Mouse (Mus musculus) CH12.LX (cell line): ENCODE measurements at regions not wholly inside any gene's neighbourhood (a gene's known extent, or its start where the extent isn't known, plus 50 kb on each side); places are given as distances from the start of the nearest gene placed in this dataset.

ENCODE experiments used
- DNase-seq: peaks from one replicate; pipeline ENCODE4 v3.0.0-alpha.2; 2013; ENCODE audit errors: extremely low read depth
- H3K27ac ChIP-seq: 2 replicates; pipeline ENCODE4 v1.5.1; 2012; ENCODE audit warnings: low read depth, mild to moderate bottlenecking, control low read depth, moderate library complexity; ENCODE audit not compliant: insufficient read depth
- H3K27me3 ChIP-seq: replicated peaks from 2 replicates; pipeline ENCODE3; 2012; ENCODE audit warnings: inconsistent platforms
- H3K36me3 ChIP-seq, 2 experiments: replicated peaks in 1 of 2; 2 replicates each; pipeline versions ENCODE3 to v1.6.1; 2012; ENCODE audit warnings: inconsistent platforms in 1 of 2, low read length in 1 of 2, mild to moderate bottlenecking in 1 of 2, mixed read lengths in 1 of 2, moderate library complexity in 1 of 2; ENCODE audit not compliant: control insufficient read depth in 1 of 2, insufficient read depth in 1 of 2
- H3K4me1 ChIP-seq, 2 experiments: 2 replicates each; pipeline ENCODE4 v1.6.1; 2012; ENCODE audit warnings: inconsistent platforms in 1 of 2, moderate library complexity in 1 of 2; ENCODE audit not compliant: insufficient read depth in 2 of 2, control insufficient read depth in 1 of 2
- H3K4me2 ChIP-seq: 2 replicates; pipeline ENCODE4 v1.6.1; 2012; ENCODE audit warnings: low read depth, mild to moderate bottlenecking, control low read depth; ENCODE audit not compliant: poor library complexity, insufficient read depth, severe bottlenecking
- H3K4me3 ChIP-seq, 3 experiments: fragments of 150-350 bp in 1 of 3; sonication (generic) in 1 of 3; replicated peaks in 1 of 3; 2 replicates each; pipeline versions ENCODE3 to v1.5.1; 2011 to 2012; ENCODE audit warnings: low read depth in 2 of 3, low read length in 2 of 3, mild to moderate bottlenecking in 2 of 3, moderate library complexity in 2 of 3, control low read depth in 1 of 3, improper control_type of control experiment in 1 of 3, inconsistent platforms in 1 of 3, mixed read lengths in 1 of 3; ENCODE audit not compliant: poor library complexity in 1 of 3
- H3K79me2 ChIP-seq: replicated peaks from 2 replicates; pipeline ENCODE4 v1.6.1; 2012; ENCODE audit warnings: mild to moderate bottlenecking, moderate library complexity; ENCODE audit not compliant: control insufficient read depth, poor library complexity, insufficient read depth, severe bottlenecking; ENCODE audit errors: extremely low read depth
- H3K9ac ChIP-seq: 2 replicates; pipeline ENCODE4 v1.6.1; 2012; ENCODE audit warnings: low read depth, mild to moderate bottlenecking, control low read depth, moderate library complexity; ENCODE audit not compliant: insufficient read depth
- H3K9me3 ChIP-seq: replicated peaks from 2 replicates; pipeline ENCODE3; 2012; ENCODE audit warnings: low read length, inconsistent platforms, mixed read lengths
- BHLHE40 ChIP-seq: IDR thresholded peaks from 2 replicates; pipeline ENCODE4 v1.6.1; 2011; ENCODE audit warnings: mild to moderate bottlenecking, low read depth, low read length, improper control_type of control experiment
- CHD1 ChIP-seq: IDR thresholded peaks from 2 replicates; pipeline ENCODE4 v1.6.1; 2012; ENCODE audit warnings: low read depth, low read length, improper control_type of control experiment, inconsistent platforms
- CHD2 ChIP-seq: IDR thresholded peaks from 2 replicates; pipeline ENCODE4 v1.6.1; 2011; ENCODE audit warnings: low read length, improper control_type of control experiment
- EP300 ChIP-seq: IDR thresholded peaks from 2 replicates; pipeline ENCODE4 v1.6.1; 2011; ENCODE audit warnings: low read length, improper control_type of control experiment
- HCFC1 ChIP-seq: IDR thresholded peaks from 2 replicates; pipeline ENCODE4 v1.6.1; 2012; ENCODE audit warnings: low read depth, mild to moderate bottlenecking, inconsistent platforms, low read length, improper control_type of control experiment
- JUN ChIP-seq: IDR thresholded peaks from 2 replicates; pipeline ENCODE4 v1.6.1; 2011; ENCODE audit warnings: low read depth, mild to moderate bottlenecking, low read length, improper control_type of control experiment, moderate library complexity; ENCODE audit not compliant: insufficient read depth
- JUND ChIP-seq: conservative IDR thresholded peaks from 2 replicates; pipeline ENCODE4 v1.6.1; 2011; ENCODE audit warnings: low read depth, low read length, improper control_type of control experiment
- KAT2A ChIP-seq: IDR thresholded peaks from 2 replicates; pipeline ENCODE4 v1.6.1; 2012; ENCODE audit warnings: low read length, improper control_type of control experiment, inconsistent platforms; ENCODE audit not compliant: insufficient replicate concordance
- MEF2A ChIP-seq: IDR thresholded peaks from 2 replicates; pipeline ENCODE4 v1.6.1; 2014; ENCODE audit warnings: low read depth, mild to moderate bottlenecking, inconsistent platforms, low read length, improper control_type of control experiment, borderline replicate concordance
- MXI1 ChIP-seq: IDR thresholded peaks from 2 replicates; pipeline ENCODE4 v1.6.1; 2011; ENCODE audit warnings: mild to moderate bottlenecking, low read depth, low read length, improper control_type of control experiment
- NELFE ChIP-seq: IDR thresholded peaks from 2 replicates; pipeline ENCODE4 v1.6.1; 2011; ENCODE audit warnings: low read depth, low read length, improper control_type of control experiment
- PAX5 ChIP-seq: IDR thresholded peaks from 2 replicates; pipeline ENCODE4 v1.6.1; 2012; ENCODE audit warnings: low read length, inconsistent platforms, mixed read lengths
- POLR2A ChIP-seq: IDR thresholded peaks from 2 replicates; pipeline ENCODE4 v1.6.1; 2011; ENCODE audit warnings: low read depth, mild to moderate bottlenecking, improper control_type of control experiment, low read length
- POLR2AphosphoS2 ChIP-seq: IDR thresholded peaks from 2 replicates; pipeline ENCODE4 v1.6.1; 2011; ENCODE audit warnings: low read depth, low read length, improper control_type of control experiment
- RAD21 ChIP-seq: IDR thresholded peaks from 2 replicates; pipeline ENCODE4 v1.6.1; 2011; ENCODE audit warnings: low read depth, mild to moderate bottlenecking, low read length, improper control_type of control experiment, moderate library complexity
- SIN3A ChIP-seq: IDR thresholded peaks from 2 replicates; pipeline ENCODE4 v1.6.1; 2012; ENCODE audit warnings: low read length, improper control_type of control experiment, inconsistent platforms
- SMC3 ChIP-seq: IDR thresholded peaks from 2 replicates; pipeline ENCODE4 v1.6.1; 2011; ENCODE audit warnings: low read depth, low read length, improper control_type of control experiment
- USF1 ChIP-seq: IDR thresholded peaks from 2 replicates; pipeline ENCODE4 v1.6.1; 2014; ENCODE audit warnings: low read depth, mild to moderate bottlenecking, inconsistent platforms, low read length, improper control_type of control experiment
- ZC3H11A ChIP-seq: IDR thresholded peaks from 2 replicates; pipeline ENCODE4 v1.6.1; 2012; ENCODE audit warnings: low read depth, mild to moderate bottlenecking, inconsistent platforms, low read length, improper control_type of control experiment
- ZMIZ1 ChIP-seq: IDR thresholded peaks from 2 replicates; pipeline ENCODE4 v1.6.1; 2012; ENCODE audit warnings: low read depth, mild to moderate bottlenecking, inconsistent platforms, low read length, improper control_type of control experiment
- ZNF384 ChIP-seq: IDR thresholded peaks from 2 replicates; pipeline ENCODE4 v1.6.1; 2012; ENCODE audit warnings: low read depth, low read length, improper control_type of control experiment, inconsistent platforms
- dilution Hi-C: fragments of 300-500 bp; cut with MboI; formaldehyde crosslinking; loops from 2 replicates; pipeline ENCODE4 v1.14.3; 2020; ENCODE audit warnings: low sequenced_read_pairs; ENCODE audit not compliant: extremely low pct_unique_long_range_greater_than_20kb, extremely low pct_ligation_motif_present
- in situ Hi-C: fragments of 300-500 bp; cut with MboI; formaldehyde crosslinking; loops from 3 replicates; pipeline ENCODE4 v1.14.3; 2019; ENCODE audit warnings: low sequenced_read_pairs, low pct_ligation_motif_present, low pct_unique_long_range_greater_than_20kb, mixed read lengths

GRCm38 (mm10) chr10:70809411-70809810 is 153.6 kb upstream of the Phyhipl start:
- Histone ChIP-seq H3K9me3 (peaks cover 66% of the 10 kb centered on the region), H3K79me2 (no peaks in the 10 kb centered on the region), H3K4me1 (no peaks in the 10 kb centered on the region), H3K9ac (no peak overlapping the region), H3K4me3 (no peak overlapping the region), H3K36me3 (no peaks in the 10 kb centered on the region), H3K27me3 (no peaks in the 10 kb centered on the region), H3K27ac (no peak overlapping the region), H3K4me2 (no peak overlapping the region)
- TF ChIP-seq KAT2A (no peak), USF1 (no peak), MXI1 (no peak), NELFE (no peak), SMC3 (no peak), HCFC1 (no peak), POLR2A (no peak), JUN (no peak), BHLHE40 (no peak), CHD1 (no peak), MEF2A (no peak), EP300 (no peak), POLR2AphosphoS2 (no peak), ZNF384 (no peak)
- in situ Hi-C loops: no loop called here
- dilution Hi-C loops: no loop called here
- no peak for DNase-seq

GRCm38 (mm10) chr10:70806786-70807385 is 151.1 kb upstream of the Phyhipl start:
- dilution Hi-C loops (no loop called here), in situ Hi-C loops (no loop called here)
- Histone ChIP-seq H3K4me1 (no peaks in the 10 kb centered on the region), H3K79me2 (no peaks in the 10 kb centered on the region), H3K4me3 (no peak overlapping the region), H3K36me3 (no peaks in the 10 kb centered on the region), H3K27ac (no peak overlapping the region), H3K4me2 (no peak overlapping the region), H3K9ac (no peak overlapping the region), H3K27me3 (no peaks in the 10 kb centered on the region), H3K9me3 (peaks cover 72% of the 10 kb centered on the region)
- DNase-seq: no peak
- no peak for TF ChIP-seq SIN3A
- no peak for TF ChIP-seq CHD2
- TF ChIP-seq RAD21: no peak
- no peak for TF ChIP-seq ZC3H11A
- no peak for TF ChIP-seq ZMIZ1
- no peak for TF ChIP-seq JUND
- no peak for TF ChIP-seq POLR2AphosphoS2
- TF ChIP-seq PAX5: no peak
